Mouse (Mus musculus): ENCODE measurements around the gene Oser1.

GRCm38 (mm10) chr2:163356113-163356840 lies 68.2 kb downstream of the Oser1 start:
- TF ChIP-seq POLR2A (IDR thresholded peaks at IDR 0.05; ENCODE audit: low read depth, low read length) (no peak), E2F4 (IDR thresholded peaks at IDR 0.05; ENCODE audit: insufficient replicate concordance, low read depth, low read length) (no peak), MYC (IDR thresholded peaks at IDR 0.05; ENCODE audit: low read depth, low read length) (no peak), SIN3A (IDR thresholded peaks at IDR 0.05; ENCODE audit: low read length) (no peak)

Measured in CH12.LX (cell line).